Mouse (Mus musculus) urinary bladder, postnatal 4 days (tissue): ENCODE data around the gene Ube2d3.
"Not testable (repeated sequence)": the region's sequence is repeated elsewhere in the genome, so short reads cannot be mapped to it uniquely, and the experiment has no call there.

Source experiments
- DNase-seq, 2 experiments: peaks; one replicate each; pipeline ENCODE4 v3.0.0; 2021 to 2022; ENCODE audit warnings: low spot score in 2 of 2

Gene Ube2d3

DNA sequence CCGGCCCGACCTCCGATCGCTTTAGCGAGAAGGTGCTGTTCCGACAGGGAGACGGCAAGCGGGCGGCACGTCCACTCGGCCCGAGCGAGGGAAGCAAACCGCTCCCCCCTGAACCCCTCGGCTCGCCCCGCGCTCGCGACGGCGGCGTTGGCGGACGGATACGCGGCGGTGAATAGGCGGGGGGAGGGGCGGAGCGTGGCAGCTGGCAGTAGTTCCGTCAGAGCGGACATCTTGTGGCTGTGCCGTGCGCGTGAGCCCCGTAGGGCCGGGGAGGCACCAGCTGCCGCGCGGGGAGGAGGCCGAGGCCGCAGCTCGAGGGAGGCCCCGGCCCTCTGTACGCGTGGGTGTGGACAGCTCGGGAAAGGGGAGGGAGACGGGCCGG lies 573 bp downstream of the Ube2d3 start:
- peak; percentile 95 to 97 for DNase-seq

DNA sequence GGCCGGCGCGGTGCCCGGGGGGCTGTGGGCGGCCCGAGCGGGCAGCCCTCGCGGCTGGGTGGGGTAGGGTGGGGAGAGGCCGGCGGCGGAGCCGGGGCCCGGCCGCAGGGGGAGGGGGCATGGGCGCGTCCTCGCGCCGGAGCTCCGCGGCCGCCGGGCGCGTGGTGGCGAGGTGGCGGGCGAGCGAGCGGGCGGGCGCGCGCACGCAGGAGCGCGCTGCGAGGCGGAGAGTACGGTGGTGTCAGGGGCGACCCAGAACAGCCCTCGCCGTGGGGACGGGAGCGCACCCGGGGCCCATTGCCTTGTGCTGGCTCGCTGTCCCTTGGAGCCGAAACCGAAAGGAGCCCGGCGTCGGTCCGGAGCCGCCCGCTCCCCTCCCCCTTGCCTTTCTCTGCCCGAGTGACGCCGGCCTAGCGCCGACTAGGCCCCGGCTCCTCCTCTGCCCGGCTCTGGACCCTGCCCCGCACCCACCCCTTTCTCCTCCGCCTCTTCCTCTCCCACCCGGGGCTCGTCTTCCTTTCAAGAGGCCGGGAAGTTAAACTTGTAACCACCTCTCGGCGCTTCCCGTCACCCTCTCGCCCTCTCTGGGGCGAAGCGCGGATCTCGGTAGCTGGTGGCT lies 1.1 kb downstream of the Ube2d3 start:
- DNase-seq = peak; percentile 79 to 83

GRCm38 (mm10) chr3:135439651-135440050 lies 1.7 kb downstream of the Ube2d3 start:
- no peak for DNase-seq

DNA sequence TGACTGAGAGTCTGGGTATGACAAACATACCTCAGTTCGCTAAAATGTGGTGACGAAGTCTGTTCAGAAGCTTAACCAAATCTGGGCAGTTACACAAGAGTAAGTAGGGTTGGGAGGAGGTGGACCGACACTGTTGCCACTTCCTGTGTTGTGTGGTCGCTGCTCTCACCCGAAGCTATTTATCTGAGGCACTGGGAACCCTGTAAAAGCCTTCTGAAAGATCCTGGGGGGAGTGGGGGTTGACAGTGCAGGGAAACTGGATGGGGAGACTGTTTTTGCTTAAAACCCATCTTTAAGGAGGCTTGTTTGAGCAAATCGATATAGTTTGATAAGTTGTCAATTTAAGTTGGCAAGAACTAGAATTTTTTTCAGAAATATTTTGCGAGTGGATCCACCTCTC lies 2.3 kb downstream of the Ube2d3 start:
- DNase-seq = no peak

- no peak for DNase-seq
Measured at GRCm38 (mm10) chr3:135440621-135441020, 2.7 kb downstream of the Ube2d3 start.

GRCm38 (mm10) chr3:135444930-135445329 lies 7.0 kb downstream of the Ube2d3 start:
- no peak for DNase-seq

GRCm38 (mm10) chr3:135458981-135459380 lies 21.0 kb downstream of the Ube2d3 start:
- DNase-seq = no peak

GRCm38 (mm10) chr3:135468402-135468801 lies 30.5 kb downstream of the Ube2d3 start:
- DNase-seq = no peak

DNA sequence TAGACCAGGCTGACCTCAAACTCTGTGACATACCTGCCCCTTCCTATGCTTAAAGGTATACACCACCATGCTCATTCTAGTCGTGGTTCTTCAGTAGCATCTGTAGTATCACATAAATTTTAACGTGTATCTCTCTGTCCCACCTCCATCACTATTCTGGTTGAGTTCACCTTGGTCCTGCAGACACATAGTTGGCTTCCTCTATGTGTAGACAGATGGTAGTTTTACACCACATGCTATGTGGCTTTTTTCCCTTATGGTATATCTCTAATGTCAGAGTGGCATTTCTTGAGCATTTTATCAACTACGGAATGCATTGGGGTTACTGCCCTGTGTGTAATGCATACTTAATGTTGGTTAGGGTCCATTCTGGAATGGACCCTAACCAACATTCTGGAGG lies 31.2 kb downstream of the Ube2d3 start:
- DNase-seq = no peak

DNA sequence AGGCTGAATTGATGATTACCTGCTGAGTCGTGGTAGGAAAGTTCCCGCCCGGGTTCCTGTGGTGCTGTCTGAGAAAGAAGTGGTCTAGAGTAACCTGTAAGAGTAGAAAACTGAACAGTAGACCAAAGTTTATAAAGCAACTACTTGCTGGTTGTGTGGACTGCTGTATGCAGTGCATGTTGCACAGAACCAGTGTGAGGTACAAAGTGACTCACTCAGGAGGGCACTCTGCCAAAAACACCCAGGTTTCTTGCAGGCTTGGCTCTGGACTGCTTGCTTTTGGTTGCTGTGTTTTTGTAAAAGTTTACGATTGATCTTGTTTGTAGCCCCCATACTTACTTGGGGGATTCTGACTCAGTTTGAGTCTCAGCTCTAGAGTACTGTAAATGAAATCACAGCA lies 32.0 kb downstream of the Ube2d3 start:
- DNase-seq = peak; percentile 37 to 70

GRCm38 (mm10) chr3:135470823-135471222 lies 32.9 kb downstream of the Ube2d3 start:
- DNase-seq = no peak

GRCm38 (mm10) chr3:135475025-135475424 lies 37.1 kb downstream of the Ube2d3 start:
- no peak for DNase-seq

- DNase-seq = no peak
Measured at GRCm38 (mm10) chr3:135476286-135476685, 38.3 kb downstream of the Ube2d3 start.

- no peak for DNase-seq
Measured at GRCm38 (mm10) chr3:135476977-135477376, 39.0 kb downstream of the Ube2d3 start.

DNA sequence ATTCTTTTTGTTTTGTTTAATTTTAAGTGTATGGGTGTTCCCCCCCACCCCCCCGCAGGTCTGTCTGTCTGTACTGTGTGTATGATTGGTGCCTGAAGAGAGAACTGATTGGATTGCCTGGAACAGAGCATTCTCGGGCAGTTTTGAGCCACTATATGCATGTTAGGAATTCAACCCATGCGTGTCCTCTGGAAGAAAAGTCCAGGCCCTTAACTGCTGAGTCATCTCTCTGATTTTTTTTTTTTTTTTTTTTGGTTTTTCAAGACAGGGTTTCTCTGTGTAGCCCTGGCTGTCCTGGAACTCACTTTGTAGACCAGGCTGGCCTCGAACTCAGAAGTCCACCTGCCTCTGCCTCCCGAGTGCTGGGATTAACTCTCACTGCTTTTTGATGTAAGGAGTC lies 41.1 kb downstream of the Ube2d3 start:
- not testable (repeated sequence) for DNase-seq

- DNase-seq = no peak
Measured at GRCm38 (mm10) chr3:135480767-135481166, 42.8 kb downstream of the Ube2d3 start.

GRCm38 (mm10) chr3:135481608-135482007 lies 43.7 kb downstream of the Ube2d3 start:
- DNase-seq = no peak

- DNase-seq = not testable (repeated sequence)
Measured at GRCm38 (mm10) chr3:135484650-135485049, 46.7 kb downstream of the Ube2d3 start.

DNA sequence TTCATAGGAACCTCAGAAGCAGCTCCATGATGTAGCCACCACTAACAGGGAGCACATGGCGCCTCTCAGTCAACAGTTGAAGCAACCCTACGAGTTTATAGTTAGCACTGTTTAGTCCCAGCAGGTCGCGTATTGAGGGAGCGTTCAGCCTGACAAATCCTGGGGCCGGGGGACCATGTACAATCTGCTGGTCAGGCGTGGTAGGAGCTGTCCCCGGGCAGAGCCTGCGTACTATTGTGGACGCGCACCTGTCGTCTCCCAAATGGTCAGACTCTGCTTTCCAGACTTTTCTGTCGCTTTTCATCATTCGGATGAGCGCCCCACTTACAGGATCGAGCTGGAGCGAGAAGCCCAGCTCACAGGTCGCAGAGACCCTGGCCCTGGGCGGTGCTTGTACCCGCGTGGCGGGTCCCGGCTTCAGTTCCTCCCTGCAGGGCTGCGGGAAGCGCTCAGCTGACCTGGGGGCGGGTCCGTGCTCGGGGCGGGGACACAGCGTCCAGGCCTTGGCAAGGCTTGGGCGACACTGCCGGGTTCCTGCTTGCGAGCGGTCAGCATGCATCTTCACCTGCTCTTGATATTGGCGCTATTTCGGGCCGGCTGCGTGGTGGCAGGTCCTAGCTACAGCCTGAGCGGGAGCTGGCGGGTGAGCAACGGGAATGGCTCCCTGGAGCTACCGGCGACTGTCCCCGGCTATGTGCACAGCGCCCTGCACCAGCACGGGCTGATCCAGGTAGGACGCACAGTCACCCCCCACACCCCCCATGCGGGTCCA lies 47.4 kb downstream of the Ube2d3 start, which contains the start of gene Manba:
Gene Manba, plus strand, starts transcription at position 484 of the 772 bp plus-strand sequence.
- peak; percentile 63 to 72 for DNase-seq

GRCm38 (mm10) chr3:135485900-135486241 lies 47.9 kb downstream of the Ube2d3 start:
- DNase-seq = no peak

DNA sequence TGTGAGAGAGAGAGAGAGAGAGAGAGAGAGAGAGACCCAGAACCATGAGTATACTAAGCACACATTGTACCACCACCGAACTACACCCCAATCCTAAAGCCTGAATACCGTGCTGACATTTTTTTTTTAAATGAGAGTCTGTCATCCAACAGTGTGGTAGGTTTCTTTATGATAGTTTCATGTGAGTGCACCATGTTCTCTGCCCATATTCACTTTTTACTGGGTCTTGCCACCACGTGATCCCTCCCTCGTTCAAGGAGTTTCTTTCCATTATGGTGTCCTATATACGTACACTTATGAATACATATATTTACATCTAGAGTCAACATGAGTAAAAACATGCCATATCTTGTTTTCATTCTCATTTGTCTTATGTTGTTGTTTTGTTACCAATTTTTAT lies 48.4 kb downstream of the Ube2d3 start:
- DNase-seq = no peak

DNA sequence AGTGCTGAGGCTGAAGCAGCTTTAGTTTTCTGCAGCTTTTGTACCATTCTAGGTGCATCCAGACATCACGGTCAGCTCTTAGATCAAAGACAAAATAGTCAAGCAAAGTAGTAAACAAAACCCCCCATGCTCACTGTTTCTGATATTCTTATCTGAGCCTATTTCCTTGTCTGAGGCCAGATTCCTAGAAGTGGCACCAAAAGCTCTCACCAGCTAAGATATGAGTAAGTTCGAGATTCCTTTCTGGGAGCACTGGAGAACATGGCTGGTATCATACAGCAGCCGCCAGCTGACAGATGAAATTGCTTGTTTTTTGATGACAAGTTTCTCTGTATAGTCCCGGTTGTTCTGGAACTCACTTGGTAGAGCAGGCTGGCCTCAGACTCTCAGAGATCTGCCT lies 49.9 kb downstream of the Ube2d3 start:
- DNase-seq = no peak

- DNase-seq = no peak
Measured at GRCm38 (mm10) chr3:135489865-135490520, 52.0 kb downstream of the Ube2d3 start.
